Mouse (Mus musculus) ES-E14 (cell line): Measurements from ENCODE around the gene Zfp322a. TPM values are rescaled to one million over a fixed set of nuclear protein-coding genes. Genes with fewer than 3 reads are reported as not detected.
"Not testable (repeated sequence)": the region's sequence is repeated elsewhere in the genome, so short reads cannot be mapped to it uniquely, and the experiment has no call there.

Source experiments
- DNase-seq: peaks from one replicate; pipeline ENCODE4 v3.0.0-alpha.2; 2013; ENCODE audit warnings: low read depth, low spot score
- H3K27ac ChIP-seq: 2 replicates; pipeline ENCODE4 v1.5.1; 2012; ENCODE audit warnings: low read depth, mild to moderate bottlenecking, low read length, moderate library complexity, mixed read lengths; ENCODE audit not compliant: poor library complexity, insufficient read depth, severe bottlenecking
- H3K36me3 ChIP-seq: 2 replicates; pipeline ENCODE4 v1.6.1; 2012; ENCODE audit warnings: mild to moderate bottlenecking, low read length, moderate library complexity, mixed read lengths; ENCODE audit not compliant: control insufficient read depth, poor library complexity, insufficient read depth, severe bottlenecking
- H3K4me1 ChIP-seq, 2 experiments: fragments of 150-350 bp in 1 of 2; sonication (generic) in 1 of 2; 2 replicates each; pipeline ENCODE4 v1.6.1; 2012; ENCODE audit warnings: low read length in 2 of 2, mild to moderate bottlenecking in 1 of 2, mixed read lengths in 1 of 2; ENCODE audit not compliant: control insufficient read depth in 2 of 2, insufficient read depth in 2 of 2, poor library complexity in 1 of 2
- H3K4me3 ChIP-seq, 2 experiments: fragments of 150-350 bp in 1 of 2; sonication (generic) in 1 of 2; 2 replicates each; pipeline ENCODE4 v1.5.1; 2012; ENCODE audit warnings: low read length in 2 of 2, low read depth in 1 of 2, mild to moderate bottlenecking in 1 of 2, mixed read lengths in 1 of 2; ENCODE audit not compliant: insufficient read depth in 1 of 2, poor library complexity in 1 of 2, severe bottlenecking in 1 of 2
- H3K9ac ChIP-seq: 2 replicates; pipeline ENCODE4 v1.6.1; 2012; ENCODE audit warnings: low read depth, mild to moderate bottlenecking, low read length, mixed read lengths; ENCODE audit not compliant: poor library complexity, insufficient read depth, severe bottlenecking
- H3K9me3 ChIP-seq: fragments of 150-350 bp; sonication (generic); 2 replicates; pipeline ENCODE4 v1.6.1; 2012; ENCODE audit warnings: low read depth, mild to moderate bottlenecking, low read length; ENCODE audit not compliant: control insufficient read depth, insufficient read depth
- CHD2 ChIP-seq: IDR thresholded peaks from 2 replicates; pipeline ENCODE4 v1.6.1; 2014; ENCODE audit warnings: mild to moderate bottlenecking, low read depth, low read length, inconsistent platforms
- HCFC1 ChIP-seq: IDR thresholded peaks from 2 replicates; pipeline ENCODE4 v1.6.1; 2012; ENCODE audit warnings: low read length, inconsistent platforms, borderline replicate concordance; ENCODE audit not compliant: insufficient read depth
- MAFK ChIP-seq: IDR thresholded peaks from 2 replicates; pipeline ENCODE4 v1.6.1; 2014; ENCODE audit warnings: mild to moderate bottlenecking, low read depth, low read length, inconsistent platforms; ENCODE audit not compliant: insufficient read depth
- ZC3H11A ChIP-seq: IDR thresholded peaks from 2 replicates; pipeline ENCODE4 v1.6.1; 2012; ENCODE audit warnings: low read depth, mild to moderate bottlenecking, inconsistent platforms, low read length, borderline replicate concordance
- ZNF384 ChIP-seq: IDR thresholded peaks from 2 replicates; pipeline ENCODE4 v1.6.1; 2012; ENCODE audit warnings: low read depth, low read length, inconsistent platforms
- in situ Hi-C, 2 experiments: fragments of 600-800 bp; cut with MboI; formaldehyde crosslinking; loops; one replicate each; pipeline ENCODE4 v1.15.1; 2025; ENCODE audit warnings: low sequenced_read_pairs in 2 of 2, inconsistent platforms in 1 of 2; ENCODE audit not compliant: unreplicated experiment in 2 of 2
- total RNA-seq: library from RNA; depleted of rRNA; stranded (reverse); fragments of 300-350 nt; gene quantifications from 2 replicates; pipeline ENCODE4 v1.2.3, GENCODE M21; 2012

The Zfp322a gene
- total RNA-seq, 1 experiment: 15.9 TPM

- Histone ChIP-seq H3K9me3 (no peaks in the 10 kb centered on the region), H3K9ac (peak overlapping the region; percentile 34; the same call in 1 of the 2 replicates), H3K4me1 (peaks cover 3% of the 10 kb centered on the region in 2 experiments; a peak in 2 of 4 replicates), H3K36me3 (no peaks in the 10 kb centered on the region), H3K27ac (no peak overlapping the region), H3K4me3 (peak overlapping the region; percentile 58 to 63)
- DNase-seq: peak; percentile 77
- TF ChIP-seq CHD2 (no peak), ZNF384 (peak; percentile 99), ZC3H11A (no peak), MAFK (0 out of 2 replicates have a peak, but pooled peaks have one; percentile 58), HCFC1 (no peak)
- in situ Hi-C loops: loop anchor here (10.0 to 25.0 kb wide), 3 partner anchors 1346 to 1539 kb away; partner anchors contain the start of genes Hist1h2ag (in 1 of the 2), Hist1h2ah (in 1 of the 2), Hist1h2bj (in 1 of the 2) and Hist1h2bk (in 1 of the 2)
Measured at GRCm38 (mm10) chr13:23400771-23401682, 32.0 kb upstream of the Zfp322a start.

GRCm38 (mm10) chr13:23396913-23397312 is 27.9 kb upstream of the Zfp322a start:
- H3K36me3 ChIP-seq, DNase-seq, in situ Hi-C loops, H3K27ac ChIP-seq, H3K9me3 ChIP-seq, H3K4me1 ChIP-seq, H3K9ac ChIP-seq: not testable (repeated sequence)
- H3K4me3 ChIP-seq: peak overlapping the region; percentile 67; a peak in 3 of 4 replicates
- TF ChIP-seq MAFK: 0 out of 2 replicates have a peak, but pooled peaks have one; percentile 21

GRCm38 (mm10) chr13:23396246-23396703 is 27.3 kb upstream of the Zfp322a start:
- H3K27ac ChIP-seq: no peak overlapping the region
- no peaks in the 10 kb centered on the region for H3K36me3 ChIP-seq
- H3K4me3 ChIP-seq: peak overlapping the region; percentile 67
- in situ Hi-C loops: no loop called here
- no peaks in the 10 kb centered on the region for H3K9me3 ChIP-seq
- TF ChIP-seq ZNF384: peak; percentile 81
- no peak for TF ChIP-seq HCFC1
- TF ChIP-seq CHD2: no peak
- peak overlapping the region; percentile 5; the same call in 1 of the 2 replicates for H3K9ac ChIP-seq
- no peak for DNase-seq
- H3K4me1 ChIP-seq: no peaks in the 10 kb centered on the region

- TF ChIP-seq CHD2: no peak
- TF ChIP-seq MAFK: no peak
- TF ChIP-seq ZNF384: no peak
- TF ChIP-seq HCFC1: no peak
- TF ChIP-seq ZC3H11A: no peak
- peak overlapping the region; percentile 67 for H3K4me3 ChIP-seq
- no peak overlapping the region for H3K27ac ChIP-seq
- DNase-seq: no peak
- no peaks in the 10 kb centered on the region for H3K36me3 ChIP-seq
- H3K9me3 ChIP-seq: no peaks in the 10 kb centered on the region
- H3K4me1 ChIP-seq: no peaks in the 10 kb centered on the region
- in situ Hi-C loops: no loop called here
- H3K9ac ChIP-seq: peak overlapping the region; percentile 5
Measured at GRCm38 (mm10) chr13:23395301-23396245, 26.6 kb upstream of the Zfp322a start.
